Mouse (Mus musculus) midbrain, postnatal 0 days (tissue): ENCODE results near the gene Phkg2. TPM values are rescaled to one million over a fixed set of nuclear protein-coding genes. Genes with fewer than 3 reads are reported as not detected.

ENCODE experiments used
- ATAC-seq: fragments of 200-750 bp; cut with Nextera tagmentation; 2 replicates; pipeline ENCODE4 v1.8.0; 2017; ENCODE audit warnings: moderate number of reproducible peaks, mild to moderate bottlenecking, moderate TSS enrichment, moderate library complexity; ENCODE audit not compliant: low FRiP score
- DNase-seq: peaks from one replicate; pipeline ENCODE4 v3.0.0-alpha.2; 2015; ENCODE audit warnings: low spot score
- H3K27ac ChIP-seq: fragments of 300-500 bp; sonication (generic); 2 replicates; pipeline ENCODE4 v1.5.1; 2014; ENCODE audit warnings: low read depth, mild to moderate bottlenecking, low read length, mixed read lengths
- H3K27me3 ChIP-seq: fragments of 300-500 bp; sonication (generic); 2 replicates; pipeline ENCODE4 v1.6.1; 2014; ENCODE audit warnings: low read length, control low read depth, mixed read lengths; ENCODE audit not compliant: insufficient read depth
- H3K36me3 ChIP-seq: fragments of 300-500 bp; sonication (generic); 2 replicates; pipeline ENCODE4 v1.6.1; 2014; ENCODE audit warnings: low read length, control low read depth, mixed read lengths; ENCODE audit not compliant: insufficient read depth
- H3K4me1 ChIP-seq: fragments of 300-500 bp; sonication (generic); 2 replicates; pipeline ENCODE4 v1.6.1; 2014; ENCODE audit warnings: mild to moderate bottlenecking, control low read depth, antibody characterized with exemption, low read length, mixed read lengths; ENCODE audit not compliant: insufficient read depth
- H3K4me2 ChIP-seq: fragments of 300-500 bp; sonication (generic); 2 replicates; pipeline ENCODE4 v1.6.1; 2014; ENCODE audit warnings: low read depth, mild to moderate bottlenecking, low read length, mixed read lengths; ENCODE audit not compliant: poor library complexity, severe bottlenecking
- H3K4me3 ChIP-seq: fragments of 300-500 bp; sonication (generic); 2 replicates; pipeline ENCODE4 v1.5.1; 2014; ENCODE audit warnings: low read depth, mild to moderate bottlenecking, low read length, moderate library complexity
- H3K9ac ChIP-seq: fragments of 300-500 bp; sonication (generic); replicated peaks from 2 replicates; pipeline ENCODE4 v1.6.1; 2014; ENCODE audit warnings: mild to moderate bottlenecking, low read length, moderate library complexity, mixed read lengths; ENCODE audit not compliant: poor library complexity, severe bottlenecking
- H3K9me3 ChIP-seq: fragments of 300-500 bp; sonication (generic); 2 replicates; pipeline ENCODE4 v1.6.1; 2016; ENCODE audit warnings: low read length, control low read depth
- CTCF ChIP-seq: IDR thresholded peaks from 2 replicates; pipeline ENCODE4 v1.5.1; 2016; ENCODE audit warnings: antibody characterized with exemption, mild to moderate bottlenecking
- WGBS: fragments of 180-500 bp; shearing (Covaris S2); extraction: QIAGEN DNeasy Blood & Tissue Kit; methylation state at CpG from one replicate; pipeline ENCODE4 v1.1.7; 2014; 5-methylcytosine and 5-hydroxymethylcytosine counted together
- polyA plus RNA-seq: library from polyadenylated mRNA; unstranded; fragments of >200 nt; fragmentation: Nextera tagmentation; extraction: Ambion mirVana; gene quantifications from 2 replicates; pipeline ENCODE4 v1.2.1, GENCODE M21; 2015
- total RNA-seq: library from RNA; depleted of rRNA; stranded (reverse); fragments of >200 nt; gene quantifications from 2 replicates; pipeline ENCODE4 v1.2.3, GENCODE M21; 2014

The Phkg2 gene
- total and polyA plus RNA-seq, 2 experiments from 2014 or later: 54.0 to 62.5 TPM

GRCm38 (mm10) chr7:127611011-127611410, 37.9 kb downstream of the Phkg2 start:
- Histone ChIP-seq H3K9me3 (no peaks in the 10 kb centered on the region), H3K36me3 (peaks cover 53% of the 10 kb centered on the region), H3K27me3 (no peaks in the 10 kb centered on the region), H3K4me2 (no peak overlapping the region), H3K4me1 (peaks cover 6% of the 10 kb centered on the region; the same call in 1 of the 2 replicates), H3K4me3 (no peak overlapping the region), H3K27ac (no peak overlapping the region), H3K9ac (no peak overlapping the region)
- ATAC-seq (no peak), DNase-seq (no peak)
- no peak for TF ChIP-seq CTCF
- WGBS: 96% methylated on average over 29 of the region's 29 CpGs

DNA sequence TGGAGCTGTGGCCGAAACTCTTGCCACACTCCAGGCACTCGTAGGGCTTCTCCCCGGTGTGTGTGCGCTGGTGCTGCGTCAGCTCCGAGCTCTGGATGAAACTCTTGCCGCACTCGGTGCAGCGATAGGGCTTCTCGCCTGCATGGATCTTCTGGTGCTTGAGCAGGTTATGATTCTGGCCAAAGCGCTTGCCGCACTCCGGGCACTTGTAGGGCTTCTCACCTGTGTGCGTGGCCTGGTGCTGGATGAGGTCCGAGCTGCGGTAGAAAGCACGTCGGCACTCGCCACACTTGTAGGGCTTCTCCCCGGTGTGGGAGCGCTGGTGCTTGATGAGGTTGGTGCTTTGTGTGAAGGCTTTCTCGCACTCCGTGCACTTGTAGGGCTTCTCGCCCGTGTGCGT, 38.4 kb downstream of the Phkg2 start:
- WGBS: 95% methylated on average over 26 of the region's 26 CpGs
- no peaks in the 10 kb centered on the region for H3K9me3 ChIP-seq
- peaks cover 6% of the 10 kb centered on the region; the same call in 1 of the 2 replicates for H3K4me1 ChIP-seq
- no peak overlapping the region for H3K4me3 ChIP-seq
- ATAC-seq (no peak), DNase-seq (no peak)
- H3K36me3 ChIP-seq: peaks cover 53% of the 10 kb centered on the region
- no peaks in the 10 kb centered on the region for H3K27me3 ChIP-seq
- no peak overlapping the region for H3K9ac ChIP-seq
- H3K27ac ChIP-seq: no peak overlapping the region
- H3K4me2 ChIP-seq: no peak overlapping the region
- TF ChIP-seq CTCF: no peak

DNA sequence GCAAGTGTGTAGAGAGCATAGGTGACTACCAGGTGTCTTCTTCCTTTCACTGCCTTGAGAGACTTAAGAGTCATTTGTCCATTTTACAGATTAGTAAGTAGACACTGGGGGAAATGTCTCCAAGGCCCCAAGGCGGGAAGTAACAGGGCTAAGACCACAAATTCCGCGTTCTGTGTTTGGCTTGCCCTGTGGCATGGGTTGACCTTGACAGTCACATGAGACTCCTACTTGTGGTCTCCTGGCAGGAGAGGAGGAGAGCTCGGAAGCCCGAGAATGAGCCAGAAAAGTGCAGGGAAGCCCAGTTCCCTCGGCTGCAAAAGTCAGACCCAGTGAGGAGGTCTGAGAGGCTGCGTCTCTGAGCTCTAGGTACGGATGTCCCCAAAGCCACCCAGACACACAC, 40.4 kb downstream of the Phkg2 start:
- peaks cover 38% of the 10 kb centered on the region for H3K36me3 ChIP-seq
- peak overlapping the region; percentile 94; the same call in 1 of the 2 replicates for H3K9ac ChIP-seq
- peaks cover 6% of the 10 kb centered on the region; the same call in 1 of the 2 replicates for H3K4me1 ChIP-seq
- TF ChIP-seq CTCF: no peak
- H3K27me3 ChIP-seq: no peaks in the 10 kb centered on the region
- no peak overlapping the region for H3K27ac ChIP-seq
- peak overlapping the region; percentile 93; the same call in 1 of the 2 replicates for H3K4me2 ChIP-seq
- 89% methylated on average over 8 of the region's 8 CpGs for WGBS
- no peaks in the 10 kb centered on the region for H3K9me3 ChIP-seq
- ATAC-seq (no peak), DNase-seq (no peak)
- H3K4me3 ChIP-seq: peak overlapping the region; percentile 100; the same call in 1 of the 2 replicates

GRCm38 (mm10) chr7:127614091-127614490, 41.0 kb downstream of the Phkg2 start:
- Histone ChIP-seq H3K9me3 (no peaks in the 10 kb centered on the region), H3K27ac (peak overlapping the region; percentile 96; the same call in 1 of the 2 replicates), H3K27me3 (no peaks in the 10 kb centered on the region), H3K4me3 (peak overlapping the region; percentile 100), H3K4me1 (peaks cover 6% of the 10 kb centered on the region; the same call in 1 of the 2 replicates), H3K9ac (peak overlapping the region; percentile 94), H3K36me3 (peaks cover 33% of the 10 kb centered on the region), H3K4me2 (peak overlapping the region; percentile 93)
- no peak for DNase-seq
- WGBS: 14% methylated on average over 8 of the region's 8 CpGs
- TF ChIP-seq CTCF: no peak
- no peak for ATAC-seq

DNA sequence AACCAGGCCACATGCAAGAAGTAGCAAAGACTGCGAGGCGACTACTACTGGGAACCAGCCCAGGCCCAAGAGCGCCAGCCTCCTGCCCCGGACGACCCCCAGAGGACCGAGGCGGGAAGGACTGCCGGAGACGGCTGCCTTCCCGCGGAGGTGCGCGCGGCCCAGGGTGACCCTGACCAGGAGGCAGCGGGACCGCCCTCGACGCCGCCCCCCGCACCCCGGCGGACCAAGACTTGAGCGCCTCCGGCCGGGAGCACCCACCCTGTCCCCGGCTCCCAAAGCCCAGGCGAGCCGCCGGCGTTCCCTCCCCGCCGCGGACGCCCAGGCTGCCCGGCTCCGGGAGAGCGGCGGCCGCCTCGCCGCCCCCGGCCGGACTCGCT, 41.4 kb downstream of the Phkg2 start:
- ATAC-seq (0 out of 2 replicates have a peak, but pooled peaks have one; percentile 45), DNase-seq (peak; percentile 11)
- peaks cover 30% of the 10 kb centered on the region for H3K36me3 ChIP-seq
- no peaks in the 10 kb centered on the region for H3K9me3 ChIP-seq
- H3K4me3 ChIP-seq: peak overlapping the region; percentile 100
- no peak for TF ChIP-seq CTCF
- peak overlapping the region; percentile 94 for H3K9ac ChIP-seq
- H3K27ac ChIP-seq: peak overlapping the region; percentile 96
- H3K4me2 ChIP-seq: peak overlapping the region; percentile 93
- under 1% methylated on average over 17 of the region's 44 CpGs for WGBS
- H3K27me3 ChIP-seq: no peaks in the 10 kb centered on the region
- peaks cover 6% of the 10 kb centered on the region; the same call in 1 of the 2 replicates for H3K4me1 ChIP-seq

- under 1% methylated on average over 38 of the region's 50 CpGs for WGBS
- peaks cover 24% of the 10 kb centered on the region for H3K36me3 ChIP-seq
- no peaks in the 10 kb centered on the region for H3K27me3 ChIP-seq
- peak; percentile 94 for DNase-seq
- no peaks in the 10 kb centered on the region for H3K9me3 ChIP-seq
- H3K4me1 ChIP-seq: peaks cover 6% of the 10 kb centered on the region; the same call in 1 of the 2 replicates
- peak within 1 kb of the TSS; percentile 100 for H3K4me3 ChIP-seq
- peak; percentile 93 for ATAC-seq
- TF ChIP-seq CTCF: no peak
- H3K9ac ChIP-seq: peak within 1 kb of the TSS; percentile 94
- H3K4me2 ChIP-seq: peak within 1 kb of the TSS; percentile 93
- peak within 1 kb of the TSS; percentile 96 for H3K27ac ChIP-seq
Observed at GRCm38 (mm10) chr7:127614891-127615843, 42.0 kb downstream of the Phkg2 start, which contains the start of gene Zfp629. TSS of gene Zfp629 (minus strand) at chr7:127615797.
